Mouse (Mus musculus) telencephalon, adult 2 months (tissue): ENCODE measurements around the gene Tmed1.
"Not testable (repeated sequence)": the region's sequence is repeated elsewhere in the genome, so short reads cannot be mapped to it uniquely, and the experiment has no call there.

ENCODE experiments used
- DNase-seq: peaks from one replicate; pipeline ENCODE4 v3.0.0-alpha.2; 2011; ENCODE audit warnings: low read depth, low spot score

The Tmed1 gene

GRCm38 (mm10) chr9:21472913-21473312 is 37.1 kb downstream of the Tmed1 start:
- DNase-seq: peak; percentile 58

GRCm38 (mm10) chr9:21469032-21470024 is 40.7 kb downstream of the Tmed1 start:
- no peak for DNase-seq

GRCm38 (mm10) chr9:21464565-21464928 is 45.5 kb downstream of the Tmed1 start:
- not testable (repeated sequence) for DNase-seq

GRCm38 (mm10) chr9:21463766-21464564 is 46.1 kb downstream of the Tmed1 start:
- no peak for DNase-seq

- DNase-seq: peak; percentile 49
Observed at GRCm38 (mm10) chr9:21463138-21463590, 46.9 kb downstream of the Tmed1 start.

GRCm38 (mm10) chr9:21460400-21460940 is 49.6 kb downstream of the Tmed1 start:
- DNase-seq: no peak

GRCm38 (mm10) chr9:21458821-21459220 is 51.2 kb downstream of the Tmed1 start:
- DNase-seq: no peak
